Mouse (Mus musculus): ENCODE results near the gene Ddb1. TPM values are rescaled to one million over a fixed set of nuclear protein-coding genes. Genes with fewer than 3 reads are reported as not detected.

Ddb1 gene
- total and polyA plus RNA-seq, 3 experiments: 299 to 406 (median 319) TPM

Other genes starting within 250 kb of the Ddb1 start
- not detected in 2 replicates for gene Syt7, start 216.2 kb upstream of the Ddb1 start, total RNA-seq (2012; rRNA removed)
- gene Syt7, start 216.2 kb upstream of the Ddb1 start, total RNA-seq (2014; rRNA removed): not detected in 2 replicates
- gene Syt7, start 216.2 kb upstream of the Ddb1 start, polyA plus RNA-seq (2012; ENCODE audit: insufficient read length, low read depth): not detected in 2 replicates
- gene Lrrc10b, start 147.9 kb upstream of the Ddb1 start, total RNA-seq (2012; rRNA removed): not detected in 2 replicates
- not detected in 2 replicates for gene Lrrc10b, start 147.9 kb upstream of the Ddb1 start, total RNA-seq (2014; rRNA removed)
- gene Lrrc10b, start 147.9 kb upstream of the Ddb1 start, polyA plus RNA-seq (2012; ENCODE audit: insufficient read length, low read depth): not detected in 2 replicates
- gene Ppp1r32, start 122.4 kb upstream of the Ddb1 start, total RNA-seq (2012; rRNA removed): 0.13 TPM in 1 of 2 replicates, not detected in the other
- 0.18 TPM in 1 of 2 replicates, not detected in the other for gene Ppp1r32, start 122.4 kb upstream of the Ddb1 start, total RNA-seq (2014; rRNA removed)
- gene Ppp1r32, start 122.4 kb upstream of the Ddb1 start, polyA plus RNA-seq (2012; ENCODE audit: insufficient read length, low read depth): 0.25 and 0.49 TPM in 2 replicates
- gene Cpsf7, start 80.1 kb upstream of the Ddb1 start, total RNA-seq (2012; rRNA removed): 25.6 and 29.3 TPM in 2 replicates
- gene Cpsf7, start 80.1 kb upstream of the Ddb1 start, total RNA-seq (2014; rRNA removed): 28.8 and 30.8 TPM in 2 replicates
- 47.8 and 48.8 TPM in 2 replicates for gene Cpsf7, start 80.1 kb upstream of the Ddb1 start, polyA plus RNA-seq (2012; ENCODE audit: insufficient read length, low read depth)
- gene Sdhaf2, start 79.2 kb upstream of the Ddb1 start, total RNA-seq (2012; rRNA removed): 31.7 and 35.7 TPM in 2 replicates
- 85.6 and 96.0 TPM in 2 replicates for gene Sdhaf2, start 79.2 kb upstream of the Ddb1 start, total RNA-seq (2014; rRNA removed)
- 54.6 and 57.3 TPM in 2 replicates for gene Sdhaf2, start 79.2 kb upstream of the Ddb1 start, polyA plus RNA-seq (2012; ENCODE audit: insufficient read length, low read depth)
- gene Tmem216, start 49.1 kb upstream of the Ddb1 start, total RNA-seq (2012; rRNA removed): 24.0 and 28.1 TPM in 2 replicates
- 25.7 and 31.8 TPM in 2 replicates for gene Tmem216, start 49.1 kb upstream of the Ddb1 start, total RNA-seq (2014; rRNA removed)
- 19.9 and 23.7 TPM in 2 replicates for gene Tmem216, start 49.1 kb upstream of the Ddb1 start, polyA plus RNA-seq (2012; ENCODE audit: insufficient read length, low read depth)
- gene Cyb561a3, start 28.2 kb upstream of the Ddb1 start, total RNA-seq (2012; rRNA removed): 137 and 161 TPM in 2 replicates
- gene Cyb561a3, start 28.2 kb upstream of the Ddb1 start, total RNA-seq (2014; rRNA removed): 180 and 211 TPM in 2 replicates
- gene Cyb561a3, start 28.2 kb upstream of the Ddb1 start, polyA plus RNA-seq (2012; ENCODE audit: insufficient read length, low read depth): 301 and 327 TPM in 2 replicates
- gene Tmem138, start 28.0 kb upstream of the Ddb1 start, total RNA-seq (2012; rRNA removed): 14.7 and 15.9 TPM in 2 replicates
- gene Tmem138, start 28.0 kb upstream of the Ddb1 start, total RNA-seq (2014; rRNA removed): 14.0 and 14.1 TPM in 2 replicates
- gene Tmem138, start 28.0 kb upstream of the Ddb1 start, polyA plus RNA-seq (2012; ENCODE audit: insufficient read length, low read depth): 25.8 and 30.9 TPM in 2 replicates
- 10.0 and 11.0 TPM in 2 replicates for gene Tkfc, start 327 bp downstream of the Ddb1 start, total RNA-seq (2012; rRNA removed)
- 2.4 TPM in 2 replicates for gene Tkfc, start 327 bp downstream of the Ddb1 start, total RNA-seq (2014; rRNA removed)
- gene Tkfc, start 327 bp downstream of the Ddb1 start, polyA plus RNA-seq (2012; ENCODE audit: insufficient read length, low read depth): 14.9 and 15.0 TPM in 2 replicates
- 0.13 and 0.21 TPM in 2 replicates for gene Vwce, start 28.9 kb downstream of the Ddb1 start, total RNA-seq (2012; rRNA removed)
- 0.04 TPM in 1 of 2 replicates, not detected in the other for gene Vwce, start 28.9 kb downstream of the Ddb1 start, total RNA-seq (2014; rRNA removed)
- 1.0 and 1.3 TPM in 2 replicates for gene Vwce, start 28.9 kb downstream of the Ddb1 start, polyA plus RNA-seq (2012; ENCODE audit: insufficient read length, low read depth)
- 0.08 TPM in 1 of 2 replicates, not detected in the other for gene Pga5, start 72.7 kb downstream of the Ddb1 start, total RNA-seq (2012; rRNA removed)
- not detected in 2 replicates for gene Pga5, start 72.7 kb downstream of the Ddb1 start, total RNA-seq (2014; rRNA removed)
- gene Pga5, start 72.7 kb downstream of the Ddb1 start, polyA plus RNA-seq (2012; ENCODE audit: insufficient read length, low read depth): not detected in 2 replicates
- gene Vps37c, start 83.4 kb downstream of the Ddb1 start, total RNA-seq (2012; rRNA removed): 9.5 and 10.8 TPM in 2 replicates
- 4.9 and 6.2 TPM in 2 replicates for gene Vps37c, start 83.4 kb downstream of the Ddb1 start, total RNA-seq (2014; rRNA removed)
- 13.0 and 13.4 TPM in 2 replicates for gene Vps37c, start 83.4 kb downstream of the Ddb1 start, polyA plus RNA-seq (2012; ENCODE audit: insufficient read length, low read depth)
- 8.7 and 9.9 TPM in 2 replicates for gene Cd5, start 133.7 kb downstream of the Ddb1 start, total RNA-seq (2012; rRNA removed)
- gene Cd5, start 133.7 kb downstream of the Ddb1 start, total RNA-seq (2014; rRNA removed): 17.7 and 20.7 TPM in 2 replicates
- 46.8 and 51.4 TPM in 2 replicates for gene Cd5, start 133.7 kb downstream of the Ddb1 start, polyA plus RNA-seq (2012; ENCODE audit: insufficient read length, low read depth)
- 0.08 and 0.17 TPM in 2 replicates for gene Cd6, start 224.7 kb downstream of the Ddb1 start, total RNA-seq (2012; rRNA removed)
- 0.09 and 0.15 TPM in 2 replicates for gene Cd6, start 224.7 kb downstream of the Ddb1 start, total RNA-seq (2014; rRNA removed)
- gene Cd6, start 224.7 kb downstream of the Ddb1 start, polyA plus RNA-seq (2012; ENCODE audit: insufficient read length, low read depth): 0.73 and 1.3 TPM in 2 replicates
- gene Slc15a3, start 234.4 kb downstream of the Ddb1 start, total RNA-seq (2012; rRNA removed): 84.5 and 86.7 TPM in 2 replicates
- gene Slc15a3, start 234.4 kb downstream of the Ddb1 start, total RNA-seq (2014; rRNA removed): 89.3 and 94.3 TPM in 2 replicates
- 217 and 219 TPM in 2 replicates for gene Slc15a3, start 234.4 kb downstream of the Ddb1 start, polyA plus RNA-seq (2012; ENCODE audit: insufficient read length, low read depth)

Measured in CH12.LX (cell line).